Mouse (Mus musculus): Measurements from ENCODE around the gene Lrrc75b. TPM values are rescaled to one million over a fixed set of nuclear protein-coding genes. Genes with fewer than 3 reads are reported as not detected.

The Lrrc75b gene
- polyA plus RNA-seq, 1 experiment from 2014 or later, result 0.93 TPM

- 70% methylated on average over 13 of the region's 13 CpGs for WGBS
- ATAC-seq (ENCODE audit: low FRiP score, low TSS enrichment), result no peak
Measured at GRCm38 (mm10) chr10:75552701-75553450, 7.3 kb downstream of the Lrrc75b start.

GRCm38 (mm10) chr10:75552106-75552505 is 8.0 kb downstream of the Lrrc75b start:
- Histone ChIP-seq H3K27ac (replicated peaks) (no peak overlapping the region), H3K27me3 (ENCODE audit: control insufficient read depth, insufficient read depth, low read length) (no peaks in the 10 kb centered on the region), H3K9me3 (ENCODE audit: control insufficient read depth, low read length) (no peaks in the 10 kb centered on the region), H3K9ac (ENCODE audit: low read length) (no peak overlapping the region), H3K4me3 (ENCODE audit: low read depth, low read length) (no peak overlapping the region), H3K4me2 (replicated peaks; ENCODE audit: low read depth) (no peak overlapping the region), H3K36me3 (ENCODE audit: control insufficient read depth, insufficient read depth, low read length) (no peaks in the 10 kb centered on the region), H3K4me1 (replicated peaks; ENCODE audit: control insufficient read depth, insufficient read depth) (no peaks in the 10 kb centered on the region)
- TF ChIP-seq CTCF (IDR thresholded peaks at IDR 0.05; ENCODE audit: low read depth) (no peak), EP300 (optimal IDR thresholded peaks at IDR 0.05) (no peak)
- WGBS, result 68% methylated on average over 2 of the region's 2 CpGs
- DNase-seq (ENCODE audit: low spot score) (no peak), ATAC-seq (ENCODE audit: low FRiP score, low TSS enrichment) (no peak)

More at GRCm38 (mm10) chr10:75552701-75553450, 7.3 kb downstream of the Lrrc75b start:
- no peaks in the 10 kb centered on the region for H3K4me1 ChIP-seq (replicated peaks; ENCODE audit: control insufficient read depth, insufficient read depth)
- no peaks in the 10 kb centered on the region for H3K36me3 ChIP-seq (ENCODE audit: control insufficient read depth, insufficient read depth, low read length)
- no peak overlapping the region for H3K4me2 ChIP-seq (replicated peaks; ENCODE audit: low read depth)
- no peak overlapping the region for H3K27ac ChIP-seq (replicated peaks)
- no peak overlapping the region for H3K4me3 ChIP-seq (ENCODE audit: low read depth, low read length)
- no peaks in the 10 kb centered on the region for H3K9me3 ChIP-seq (ENCODE audit: control insufficient read depth, low read length)
- no peaks in the 10 kb centered on the region for H3K27me3 ChIP-seq (ENCODE audit: control insufficient read depth, insufficient read depth, low read length)
- TF ChIP-seq EP300 (optimal IDR thresholded peaks at IDR 0.05) (no peak), CTCF (IDR thresholded peaks at IDR 0.05; ENCODE audit: low read depth) (no peak)
- DNase-seq (ENCODE audit: low spot score), result no peak
- H3K9ac ChIP-seq (ENCODE audit: low read length), result no peak overlapping the region

GRCm38 (mm10) chr10:75551175-75551574 is 9.0 kb downstream of the Lrrc75b start:
- 0 out of 2 replicates have a peak overlapping the region, but pooled peaks have one; percentile 11 for H3K4me2 ChIP-seq (replicated peaks; ENCODE audit: low read depth)
- no peak overlapping the region for H3K27ac ChIP-seq (replicated peaks)
- ATAC-seq (ENCODE audit: low FRiP score, low TSS enrichment), result peak; percentile 55
- no peaks in the 10 kb centered on the region for H3K4me1 ChIP-seq (replicated peaks; ENCODE audit: control insufficient read depth, insufficient read depth)
- H3K4me3 ChIP-seq (ENCODE audit: low read depth, low read length), result no peak overlapping the region
- H3K36me3 ChIP-seq (ENCODE audit: control insufficient read depth, insufficient read depth, low read length), result no peaks in the 10 kb centered on the region
- TF ChIP-seq CTCF (IDR thresholded peaks at IDR 0.05; ENCODE audit: low read depth), result peak; percentile 42
- TF ChIP-seq EP300 (optimal IDR thresholded peaks at IDR 0.05), result no peak
- no peaks in the 10 kb centered on the region for H3K9me3 ChIP-seq (ENCODE audit: control insufficient read depth, low read length)
- 18% methylated on average over 12 of the region's 12 CpGs for WGBS
- no peaks in the 10 kb centered on the region for H3K27me3 ChIP-seq (ENCODE audit: control insufficient read depth, insufficient read depth, low read length)
- no peak overlapping the region for H3K9ac ChIP-seq (ENCODE audit: low read length)
- DNase-seq (ENCODE audit: low spot score), result no peak

GRCm38 (mm10) chr10:75549886-75550285 is 10.2 kb downstream of the Lrrc75b start:
- no peak for ATAC-seq (ENCODE audit: low FRiP score, low TSS enrichment)
- H3K27ac ChIP-seq (replicated peaks), result no peak overlapping the region
- H3K9me3 ChIP-seq (ENCODE audit: control insufficient read depth, low read length), result no peaks in the 10 kb centered on the region
- no peak overlapping the region for H3K9ac ChIP-seq (ENCODE audit: low read length)
- no peak overlapping the region for H3K4me2 ChIP-seq (replicated peaks; ENCODE audit: low read depth)
- TF ChIP-seq CTCF (IDR thresholded peaks at IDR 0.05; ENCODE audit: low read depth) (no peak), EP300 (optimal IDR thresholded peaks at IDR 0.05) (no peak)
- no peaks in the 10 kb centered on the region for H3K36me3 ChIP-seq (ENCODE audit: control insufficient read depth, insufficient read depth, low read length)
- no peak for DNase-seq (ENCODE audit: low spot score)
- 53% methylated on average over 7 of the region's 7 CpGs for WGBS
- no peaks in the 10 kb centered on the region for H3K4me1 ChIP-seq (replicated peaks; ENCODE audit: control insufficient read depth, insufficient read depth)
- no peaks in the 10 kb centered on the region for H3K27me3 ChIP-seq (ENCODE audit: control insufficient read depth, insufficient read depth, low read length)
- H3K4me3 ChIP-seq (ENCODE audit: low read depth, low read length), result no peak overlapping the region

GRCm38 (mm10) chr10:75548486-75548885 is 11.6 kb downstream of the Lrrc75b start:
- Histone ChIP-seq H3K4me3 (ENCODE audit: low read depth, low read length) (no peak overlapping the region), H3K27me3 (ENCODE audit: control insufficient read depth, insufficient read depth, low read length) (no peaks in the 10 kb centered on the region), H3K9ac (ENCODE audit: low read length) (no peak overlapping the region), H3K27ac (replicated peaks) (no peak overlapping the region), H3K4me1 (replicated peaks; ENCODE audit: control insufficient read depth, insufficient read depth) (no peaks in the 10 kb centered on the region), H3K36me3 (ENCODE audit: control insufficient read depth, insufficient read depth, low read length) (no peaks in the 10 kb centered on the region), H3K4me2 (replicated peaks; ENCODE audit: low read depth) (0 out of 2 replicates have a peak overlapping the region, but pooled peaks have one; percentile 1), H3K9me3 (ENCODE audit: control insufficient read depth, low read length) (no peaks in the 10 kb centered on the region)
- 37% methylated on average over 14 of the region's 14 CpGs for WGBS
- DNase-seq (ENCODE audit: low spot score) (no peak), ATAC-seq (ENCODE audit: low FRiP score, low TSS enrichment) (peak; percentile 52; the same call in 1 of the 2 replicates)
- TF ChIP-seq EP300 (optimal IDR thresholded peaks at IDR 0.05) (no peak), CTCF (IDR thresholded peaks at IDR 0.05; ENCODE audit: low read depth) (no peak)

- ATAC-seq (ENCODE audit: low FRiP score, low TSS enrichment) (no peak), DNase-seq (ENCODE audit: low spot score) (no peak)
- H3K27ac ChIP-seq (replicated peaks), result no peak overlapping the region
- H3K4me3 ChIP-seq (ENCODE audit: low read depth, low read length), result no peak overlapping the region
- no peaks in the 10 kb centered on the region for H3K27me3 ChIP-seq (ENCODE audit: control insufficient read depth, insufficient read depth, low read length)
- no peak overlapping the region for H3K4me2 ChIP-seq (replicated peaks; ENCODE audit: low read depth)
- H3K9me3 ChIP-seq (ENCODE audit: control insufficient read depth, low read length), result no peaks in the 10 kb centered on the region
- no peaks in the 10 kb centered on the region for H3K4me1 ChIP-seq (replicated peaks; ENCODE audit: control insufficient read depth, insufficient read depth)
- no peak overlapping the region for H3K9ac ChIP-seq (ENCODE audit: low read length)
- TF ChIP-seq EP300 (optimal IDR thresholded peaks at IDR 0.05) (no peak), CTCF (IDR thresholded peaks at IDR 0.05; ENCODE audit: low read depth) (no peak)
- 43% methylated on average over 7 of the region's 7 CpGs for WGBS
- no peaks in the 10 kb centered on the region for H3K36me3 ChIP-seq (ENCODE audit: control insufficient read depth, insufficient read depth, low read length)
Measured at GRCm38 (mm10) chr10:75547901-75548300, 12.2 kb downstream of the Lrrc75b start.
